Mouse (Mus musculus): Measurements from ENCODE around the gene Ubxn6. TPM values are rescaled to one million over a fixed set of nuclear protein-coding genes. Genes with fewer than 3 reads are reported as not detected.

Gene Ubxn6
- 38.5 and 39.1 TPM in 2 replicates for polyA plus RNA-seq (2014; fragmentation: Nextera tagmentation; extraction: Ambion mirVana)

- H3K4me1 ChIP-seq (ENCODE audit: control insufficient read depth, insufficient read depth, low read length) = 0 out of 2 replicates have a peak, but pooled peaks cover 2% of the 10 kb centered on the region
- peaks cover 6% of the 10 kb centered on the region; the same call in 1 of the 2 replicates for H3K36me3 ChIP-seq (ENCODE audit: control insufficient read depth, insufficient read depth, low read length)
- peak within 1 kb of the TSS; percentile 88 for H3K27ac ChIP-seq (replicated peaks; ENCODE audit: low read depth, low read length)
- peak within 1 kb of the TSS; percentile 39 for H3K4me2 ChIP-seq (ENCODE audit: low read depth, severe bottlenecking)
- no peaks in the 10 kb centered on the region for H3K27me3 ChIP-seq (ENCODE audit: control insufficient read depth, insufficient read depth, low read length)
- DNase-seq (ENCODE audit: low spot score) = peak; percentile 95
- peak; percentile 33; the same call in 1 of the 2 replicates for ATAC-seq (ENCODE audit: insufficient number of reproducible peaks, low FRiP score, low TSS enrichment, low read depth)
- peak within 1 kb of the TSS; percentile 70 for H3K9ac ChIP-seq (ENCODE audit: low read length)
- under 1% methylated on average over 35 of the region's 35 CpGs for WGBS
- H3K9me3 ChIP-seq (ENCODE audit: control insufficient read depth, low read length) = no peaks in the 10 kb centered on the region
- peak within 1 kb of the TSS; percentile 68 for H3K4me3 ChIP-seq (ENCODE audit: low read depth, low read length)
Measured at GRCm38 (mm10) chr17:56074827-56075208, at the start of gene Ubxn6. Gene Ubxn6 (minus strand): TSS chr17:56075028.

- H3K27me3 ChIP-seq (ENCODE audit: control insufficient read depth, insufficient read depth, low read length) = peaks cover 59% of the 10 kb centered on the region
- H3K4me1 ChIP-seq (ENCODE audit: control insufficient read depth, insufficient read depth, low read length) = peaks cover 10% of the 10 kb centered on the region; the same call in 1 of the 2 replicates
- peak overlapping the region; percentile 55; the same call in 1 of the 2 replicates for H3K9ac ChIP-seq (ENCODE audit: low read length)
- H3K9me3 ChIP-seq (ENCODE audit: control insufficient read depth, low read length) = peaks cover 7% of the 10 kb centered on the region; the same call in 1 of the 2 replicates
- peak overlapping the region; percentile 26 for H3K4me3 ChIP-seq (ENCODE audit: low read depth, low read length)
- H3K36me3 ChIP-seq (ENCODE audit: control insufficient read depth, insufficient read depth, low read length) = no peaks in the 10 kb centered on the region
- 44% methylated on average over 54 of the region's 59 CpGs for WGBS
- no peak overlapping the region for H3K27ac ChIP-seq (replicated peaks; ENCODE audit: low read depth, low read length)
- ATAC-seq (ENCODE audit: insufficient number of reproducible peaks, low FRiP score, low TSS enrichment, low read depth) = no peak
- no peak for DNase-seq (ENCODE audit: low spot score)
- H3K4me2 ChIP-seq (ENCODE audit: low read depth, severe bottlenecking) = peak overlapping the region; percentile 55
Measured at GRCm38 (mm10) chr17:56123681-56124340, 49.0 kb upstream of the Ubxn6 start.

GRCm38 (mm10) chr17:56123161-56123560 lies 48.3 kb upstream of the Ubxn6 start:
- peaks cover 65% of the 10 kb centered on the region for H3K27me3 ChIP-seq (ENCODE audit: control insufficient read depth, insufficient read depth, low read length)
- H3K4me1 ChIP-seq (ENCODE audit: control insufficient read depth, insufficient read depth, low read length) = peaks cover 10% of the 10 kb centered on the region; the same call in 1 of the 2 replicates
- peaks cover 7% of the 10 kb centered on the region; the same call in 1 of the 2 replicates for H3K9me3 ChIP-seq (ENCODE audit: control insufficient read depth, low read length)
- DNase-seq (ENCODE audit: low spot score) (no peak), ATAC-seq (ENCODE audit: insufficient number of reproducible peaks, low FRiP score, low TSS enrichment, low read depth) (no peak)
- 88% methylated on average over 12 of the region's 12 CpGs for WGBS
- H3K4me3 ChIP-seq (ENCODE audit: low read depth, low read length) = no peak overlapping the region
- no peak overlapping the region for H3K4me2 ChIP-seq (ENCODE audit: low read depth, severe bottlenecking)
- H3K9ac ChIP-seq (ENCODE audit: low read length) = no peak overlapping the region
- H3K36me3 ChIP-seq (ENCODE audit: control insufficient read depth, insufficient read depth, low read length) = no peaks in the 10 kb centered on the region
- no peak overlapping the region for H3K27ac ChIP-seq (replicated peaks; ENCODE audit: low read depth, low read length)

- Histone ChIP-seq H3K36me3 (ENCODE audit: control insufficient read depth, insufficient read depth, low read length) (no peaks in the 10 kb centered on the region), H3K9ac (ENCODE audit: low read length) (no peak within 1 kb of the TSS), H3K9me3 (ENCODE audit: control insufficient read depth, low read length) (peaks cover 7% of the 10 kb centered on the region; the same call in 1 of the 2 replicates), H3K4me1 (ENCODE audit: control insufficient read depth, insufficient read depth, low read length) (peaks cover 15% of the 10 kb centered on the region), H3K4me3 (ENCODE audit: low read depth, low read length) (no peak within 1 kb of the TSS), H3K27me3 (ENCODE audit: control insufficient read depth, insufficient read depth, low read length) (peaks cover 72% of the 10 kb centered on the region), H3K27ac (replicated peaks; ENCODE audit: low read depth, low read length) (no peak within 1 kb of the TSS), H3K4me2 (ENCODE audit: low read depth, severe bottlenecking) (no peak within 1 kb of the TSS)
- no peak for DNase-seq (ENCODE audit: low spot score)
- ATAC-seq (ENCODE audit: insufficient number of reproducible peaks, low FRiP score, low TSS enrichment, low read depth) = no peak
- 61% methylated on average over 2 of the region's 2 CpGs for WGBS
Measured at GRCm38 (mm10) chr17:56121826-56122225, 47.0 kb upstream of the Ubxn6 start, which contains the start of gene Lrg1. Gene Lrg1 (minus strand): TSS chr17:56122001.

GRCm38 (mm10) chr17:56119981-56120880 lies 45.4 kb upstream of the Ubxn6 start:
- H3K27me3 ChIP-seq (ENCODE audit: control insufficient read depth, insufficient read depth, low read length) = peaks cover 72% of the 10 kb centered on the region
- peaks cover 15% of the 10 kb centered on the region for H3K4me1 ChIP-seq (ENCODE audit: control insufficient read depth, insufficient read depth, low read length)
- 8% methylated on average over 66 of the region's 66 CpGs for WGBS
- H3K4me3 ChIP-seq (ENCODE audit: low read depth, low read length) = peak overlapping the region; percentile 12; the same call in 1 of the 2 replicates
- H3K4me2 ChIP-seq (ENCODE audit: low read depth, severe bottlenecking) = peak overlapping the region; percentile 17; the same call in 1 of the 2 replicates
- no peak for ATAC-seq (ENCODE audit: insufficient number of reproducible peaks, low FRiP score, low TSS enrichment, low read depth)
- no peaks in the 10 kb centered on the region for H3K36me3 ChIP-seq (ENCODE audit: control insufficient read depth, insufficient read depth, low read length)
- H3K9ac ChIP-seq (ENCODE audit: low read length) = no peak overlapping the region
- H3K27ac ChIP-seq (replicated peaks; ENCODE audit: low read depth, low read length) = no peak overlapping the region
- peaks cover 7% of the 10 kb centered on the region; the same call in 1 of the 2 replicates for H3K9me3 ChIP-seq (ENCODE audit: control insufficient read depth, low read length)
- peak; percentile 44 for DNase-seq (ENCODE audit: low spot score)

- DNase-seq (ENCODE audit: low spot score) (no peak), ATAC-seq (ENCODE audit: insufficient number of reproducible peaks, low FRiP score, low TSS enrichment, low read depth) (no peak)
- Histone ChIP-seq H3K36me3 (ENCODE audit: control insufficient read depth, insufficient read depth, low read length) (no peaks in the 10 kb centered on the region), H3K9me3 (ENCODE audit: control insufficient read depth, low read length) (peaks cover 7% of the 10 kb centered on the region; the same call in 1 of the 2 replicates), H3K4me3 (ENCODE audit: low read depth, low read length) (no peak overlapping the region), H3K9ac (ENCODE audit: low read length) (no peak overlapping the region), H3K4me2 (ENCODE audit: low read depth, severe bottlenecking) (no peak overlapping the region), H3K27me3 (ENCODE audit: control insufficient read depth, insufficient read depth, low read length) (peaks cover 67% of the 10 kb centered on the region), H3K27ac (replicated peaks; ENCODE audit: low read depth, low read length) (no peak overlapping the region), H3K4me1 (ENCODE audit: control insufficient read depth, insufficient read depth, low read length) (peaks cover 15% of the 10 kb centered on the region)
- 44% methylated on average over 12 of the region's 12 CpGs for WGBS
Measured at GRCm38 (mm10) chr17:56119431-56119830, 44.6 kb upstream of the Ubxn6 start.

GRCm38 (mm10) chr17:56117251-56117710 lies 42.5 kb upstream of the Ubxn6 start, which contains the start of gene Plin5:
Gene Plin5 (minus strand): TSS chr17:56117596.
- H3K9me3 ChIP-seq (ENCODE audit: control insufficient read depth, low read length) = peaks cover 2% of the 10 kb centered on the region; the same call in 1 of the 2 replicates
- H3K36me3 ChIP-seq (ENCODE audit: control insufficient read depth, insufficient read depth, low read length) = no peaks in the 10 kb centered on the region
- whole genome bisulfite sequencing = under 1% methylated on average over 27 of the region's 27 CpGs
- DNase-seq (ENCODE audit: low spot score) = peak; percentile 74
- H3K9ac ChIP-seq (ENCODE audit: low read length) = no peak within 1 kb of the TSS
- H3K4me1 ChIP-seq (ENCODE audit: control insufficient read depth, insufficient read depth, low read length) = peaks cover 10% of the 10 kb centered on the region
- H3K27ac ChIP-seq (replicated peaks; ENCODE audit: low read depth, low read length) = no peak within 1 kb of the TSS
- peak within 1 kb of the TSS; percentile 55 for H3K4me2 ChIP-seq (ENCODE audit: low read depth, severe bottlenecking)
- peaks cover 48% of the 10 kb centered on the region for H3K27me3 ChIP-seq (ENCODE audit: control insufficient read depth, insufficient read depth, low read length)
- H3K4me3 ChIP-seq (ENCODE audit: low read depth, low read length) = peak within 1 kb of the TSS; percentile 23
- ATAC-seq (ENCODE audit: insufficient number of reproducible peaks, low FRiP score, low TSS enrichment, low read depth) = peak; percentile 28; the same call in 1 of the 2 replicates

GRCm38 (mm10) chr17:56116193-56116592 lies 41.4 kb upstream of the Ubxn6 start:
- Histone ChIP-seq H3K36me3 (ENCODE audit: control insufficient read depth, insufficient read depth, low read length) (no peaks in the 10 kb centered on the region), H3K27ac (replicated peaks; ENCODE audit: low read depth, low read length) (no peak overlapping the region), H3K9me3 (ENCODE audit: control insufficient read depth, low read length) (no peaks in the 10 kb centered on the region), H3K9ac (ENCODE audit: low read length) (no peak overlapping the region), H3K4me1 (ENCODE audit: control insufficient read depth, insufficient read depth, low read length) (peaks cover 10% of the 10 kb centered on the region), H3K4me3 (ENCODE audit: low read depth, low read length) (no peak overlapping the region), H3K27me3 (ENCODE audit: control insufficient read depth, insufficient read depth, low read length) (peaks cover 37% of the 10 kb centered on the region), H3K4me2 (ENCODE audit: low read depth, severe bottlenecking) (no peak overlapping the region)
- 82% methylated on average over 10 of the region's 10 CpGs for WGBS
- ATAC-seq (ENCODE audit: insufficient number of reproducible peaks, low FRiP score, low TSS enrichment, low read depth) (no peak), DNase-seq (ENCODE audit: low spot score) (no peak)
